Mouse (Mus musculus) liver, embryonic 13.5 days (tissue): ENCODE results near the gene Ppig. TPM values are rescaled to one million over a fixed set of nuclear protein-coding genes. Genes with fewer than 3 reads are reported as not detected.
A peak's percentile ranks its signal among the peaks of the same experiment; 100 is the strongest.
"Not testable (repeated sequence)": the region's sequence is repeated elsewhere in the genome, so short reads cannot be mapped to it uniquely, and the experiment has no call there.

ENCODE experiments used
- ATAC-seq: fragments of 200-750 bp; cut with Nextera tagmentation; 2 replicates; pipeline ENCODE4 v1.8.0; 2017; ENCODE audit warnings: low read depth, mild to moderate bottlenecking, moderate number of reproducible peaks, moderate library complexity
- DNase-seq: peaks from one replicate; pipeline ENCODE4 v3.0.0; 2022
- H3K27ac ChIP-seq: fragments of 300-500 bp; sonication (generic); 2 replicates; pipeline ENCODE4 v1.5.1; 2015; ENCODE audit warnings: moderate library complexity, mild to moderate bottlenecking, inconsistent platforms
- H3K27me3 ChIP-seq: fragments of 300-500 bp; sonication (generic); 2 replicates; pipeline ENCODE4 v1.6.1; 2015; ENCODE audit warnings: mild to moderate bottlenecking, inconsistent platforms
- H3K36me3 ChIP-seq: fragments of 300-500 bp; sonication (generic); 2 replicates; pipeline ENCODE4 v1.6.1; 2015; ENCODE audit warnings: mild to moderate bottlenecking, inconsistent platforms
- H3K4me1 ChIP-seq: fragments of 300-500 bp; sonication (generic); replicated peaks from 2 replicates; pipeline ENCODE4 v1.6.1; 2015; ENCODE audit warnings: inconsistent platforms
- H3K4me2 ChIP-seq: fragments of 300-500 bp; sonication (generic); 2 replicates; pipeline ENCODE4 v1.6.1; 2015; ENCODE audit warnings: inconsistent platforms, mild to moderate bottlenecking, moderate library complexity
- H3K4me3 ChIP-seq: fragments of 300-500 bp; sonication (generic); replicated peaks from 2 replicates; pipeline ENCODE4 v1.5.1; 2015; ENCODE audit warnings: mild to moderate bottlenecking, inconsistent platforms
- H3K9ac ChIP-seq: fragments of 300-500 bp; sonication (generic); 2 replicates; pipeline ENCODE4 v1.6.1; 2015; ENCODE audit warnings: mild to moderate bottlenecking, inconsistent platforms
- H3K9me3 ChIP-seq: fragments of 300-500 bp; sonication (generic); replicated peaks from 2 replicates; pipeline ENCODE4 v1.6.1; 2016; ENCODE audit warnings: inconsistent platforms
- WGBS: fragments of 180-500 bp; shearing (Covaris S2); methylation state at CpG from one replicate; pipeline ENCODE4 v1.1.7; 2015; ENCODE audit not compliant: insufficient replicate concordance; 5-methylcytosine and 5-hydroxymethylcytosine counted together
- polyA plus RNA-seq: library from polyadenylated mRNA; unstranded; fragments of >200 nt; fragmentation: Nextera tagmentation; extraction: Ambion mirVana; gene quantifications from 2 replicates; pipeline ENCODE4 v1.2.1, GENCODE M21; 2015

The Ppig gene
- polyA plus RNA-seq = 79.7 and 100 TPM in 2 replicates

GRCm38 (mm10) chr2:69722273-69722649 lies at the start of gene Ppig:
Gene Ppig (plus strand): TSS chr2:69722545.
- WGBS = 4% methylated on average over 12 of the region's 12 CpGs
- Histone ChIP-seq H3K27me3 (peaks cover 19% of the 10 kb centered on the region), H3K4me2 (peak within 1 kb of the TSS; percentile 83), H3K36me3 (no peaks in the 10 kb centered on the region; the same call in 1 of the 2 replicates), H3K4me3 (peak within 1 kb of the TSS; percentile 96), H3K9me3 (no peaks in the 10 kb centered on the region), H3K27ac (peak within 1 kb of the TSS; percentile 84), H3K9ac (peak within 1 kb of the TSS; percentile 94), H3K4me1 (peaks cover 26% of the 10 kb centered on the region)
- no peak for ATAC-seq
- no peak for DNase-seq

DNA sequence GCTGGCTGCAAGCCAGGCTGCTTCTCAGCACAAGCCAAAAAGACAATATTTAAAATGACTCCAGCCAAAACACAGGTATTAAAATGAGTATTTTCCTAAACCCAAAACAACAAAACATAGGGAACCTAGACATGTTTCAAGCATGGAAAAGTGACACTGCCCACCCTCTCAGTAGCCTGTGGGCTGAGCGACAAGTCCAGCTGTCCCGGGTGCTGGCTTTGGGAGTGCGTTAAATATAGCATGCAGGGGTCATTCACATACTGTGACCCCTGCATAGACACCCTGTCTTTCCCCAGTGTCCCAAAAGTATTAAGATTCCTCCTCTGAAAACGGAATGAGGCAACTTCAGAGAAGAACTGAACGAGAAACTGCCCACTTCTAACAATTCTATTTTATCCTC lies 48.6 kb upstream of the Ppig start:
- Histone ChIP-seq H3K36me3 (no peaks in the 10 kb centered on the region), H3K4me1 (no peaks in the 10 kb centered on the region), H3K27me3 (no peaks in the 10 kb centered on the region), H3K9ac (no peak overlapping the region), H3K27ac (no peak overlapping the region), H3K9me3 (no peaks in the 10 kb centered on the region), H3K4me3 (no peak overlapping the region), H3K4me2 (no peak overlapping the region)
- 64% methylated on average over 5 of the region's 5 CpGs for WGBS
- DNase-seq (no peak), ATAC-seq (no peak)

DNA sequence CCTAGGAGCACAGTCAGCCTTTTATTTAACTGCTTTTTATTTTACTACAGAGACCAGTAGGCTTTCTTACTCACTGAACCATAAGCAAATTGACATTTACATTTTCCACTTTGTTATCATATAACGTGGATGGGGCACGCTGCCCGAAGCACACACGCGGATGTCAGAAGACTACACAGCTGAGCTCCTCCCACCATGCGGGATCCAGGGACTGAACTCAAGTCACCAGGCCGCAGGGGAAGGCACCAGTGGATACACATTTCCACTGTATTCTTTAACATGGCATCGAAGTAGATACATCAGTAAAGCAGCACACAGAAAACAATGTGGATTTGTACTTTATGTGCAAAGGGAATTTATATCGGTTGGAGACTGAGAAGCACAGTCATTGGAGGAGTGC lies 47.1 kb upstream of the Ppig start:
- Histone ChIP-seq H3K4me1 (no peaks in the 10 kb centered on the region), H3K27ac (no peak overlapping the region), H3K27me3 (no peaks in the 10 kb centered on the region), H3K9me3 (no peaks in the 10 kb centered on the region), H3K9ac (no peak overlapping the region), H3K36me3 (no peaks in the 10 kb centered on the region), H3K4me2 (no peak overlapping the region), H3K4me3 (no peak overlapping the region)
- DNase-seq (no peak), ATAC-seq (no peak)
- 82% methylated on average over 9 of the region's 9 CpGs for WGBS

GRCm38 (mm10) chr2:69676713-69677112 lies 45.6 kb upstream of the Ppig start:
- H3K27me3 ChIP-seq = no peaks in the 10 kb centered on the region
- no peak overlapping the region for H3K4me2 ChIP-seq
- no peak for DNase-seq
- WGBS = 21% methylated on average over 2 of the region's 2 CpGs
- no peak overlapping the region for H3K4me3 ChIP-seq
- H3K9me3 ChIP-seq = no peaks in the 10 kb centered on the region
- H3K9ac ChIP-seq = no peak overlapping the region
- no peaks in the 10 kb centered on the region for H3K4me1 ChIP-seq
- no peak for ATAC-seq
- H3K36me3 ChIP-seq = no peaks in the 10 kb centered on the region
- no peak overlapping the region for H3K27ac ChIP-seq

- not testable (repeated sequence) for H3K36me3 ChIP-seq, H3K27me3 ChIP-seq, H3K9me3 ChIP-seq, H3K4me2 ChIP-seq, DNase-seq, H3K4me1 ChIP-seq, H3K4me3 ChIP-seq, H3K9ac ChIP-seq, H3K27ac ChIP-seq, ATAC-seq
- WGBS = 48% methylated on average over 2 of the region's 2 CpGs
Observed at GRCm38 (mm10) chr2:69677215-69677614, 45.1 kb upstream of the Ppig start.

DNA sequence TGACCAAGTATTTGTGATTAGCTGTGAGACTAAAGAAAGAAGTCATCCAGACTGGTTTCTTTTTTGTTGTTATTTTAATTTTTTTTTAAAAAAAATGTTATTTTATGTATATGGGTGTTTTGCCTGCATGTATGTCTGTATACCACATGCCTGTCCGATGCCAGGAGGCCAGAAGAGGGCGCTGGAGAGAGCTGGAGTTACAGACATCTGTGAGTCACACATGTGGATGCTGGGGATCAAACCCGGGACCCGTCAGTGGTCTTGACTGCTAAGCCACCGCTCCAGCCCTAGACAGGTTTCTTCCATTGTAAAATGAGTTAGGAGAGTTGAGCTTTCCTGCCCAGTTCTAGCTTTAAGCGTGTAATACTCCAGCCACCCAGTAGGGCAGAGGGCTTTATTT lies 42.4 kb upstream of the Ppig start:
- Histone ChIP-seq H3K36me3 (no peaks in the 10 kb centered on the region), H3K4me3 (no peak overlapping the region), H3K4me1 (no peaks in the 10 kb centered on the region), H3K9ac (no peak overlapping the region), H3K9me3 (no peaks in the 10 kb centered on the region), H3K4me2 (no peak overlapping the region), H3K27ac (no peak overlapping the region), H3K27me3 (no peaks in the 10 kb centered on the region)
- DNase-seq = peak; percentile 18
- 56% methylated on average over 6 of the region's 6 CpGs for WGBS
- ATAC-seq = no peak

- no peaks in the 10 kb centered on the region for H3K36me3 ChIP-seq
- 71% methylated on average over 4 of the region's 4 CpGs for WGBS
- no peak for DNase-seq
- ATAC-seq = no peak
- no peak overlapping the region for H3K27ac ChIP-seq
- no peak overlapping the region for H3K4me2 ChIP-seq
- H3K9ac ChIP-seq = no peak overlapping the region
- no peaks in the 10 kb centered on the region for H3K9me3 ChIP-seq
- H3K4me3 ChIP-seq = no peak overlapping the region
- no peaks in the 10 kb centered on the region for H3K4me1 ChIP-seq
- no peaks in the 10 kb centered on the region for H3K27me3 ChIP-seq
Observed at GRCm38 (mm10) chr2:69681931-69682330, 40.4 kb upstream of the Ppig start.

DNA sequence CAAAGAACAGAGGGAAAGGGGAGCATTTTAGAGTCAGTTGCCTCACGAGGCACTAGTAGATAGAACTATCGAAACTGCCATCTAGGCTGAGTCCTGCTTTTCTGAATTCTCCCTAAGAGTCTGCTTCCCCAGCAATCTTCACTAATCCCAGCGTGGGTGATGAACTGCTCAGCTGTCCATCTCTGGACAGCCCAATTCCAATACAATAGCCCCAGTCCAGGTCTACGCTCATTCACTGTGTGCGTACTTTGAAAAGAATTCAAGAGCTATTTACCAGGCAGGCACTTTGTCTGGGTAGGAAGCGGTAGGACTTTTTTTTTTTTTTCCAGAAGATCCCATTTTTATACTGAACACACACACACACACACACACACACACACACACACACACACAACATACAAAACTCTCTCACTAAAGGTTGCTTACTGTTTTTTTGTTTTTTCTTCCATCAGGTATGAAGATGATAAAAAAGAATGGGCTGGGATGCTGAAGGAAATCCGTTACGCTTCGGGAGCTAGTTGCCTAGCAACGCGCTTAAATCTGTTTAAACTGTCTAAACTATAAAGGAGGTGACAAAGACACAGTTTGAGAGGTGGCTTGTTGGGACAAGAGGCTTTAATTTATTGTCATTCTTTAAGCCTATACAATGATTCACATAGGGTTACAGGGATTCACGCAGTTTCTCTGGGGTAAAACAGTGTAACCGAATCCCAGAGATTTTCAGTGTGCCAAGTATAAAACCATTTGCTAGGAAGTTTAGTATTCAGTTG lies 39.1 kb upstream of the Ppig start:
- no peaks in the 10 kb centered on the region for H3K9me3 ChIP-seq
- H3K9ac ChIP-seq = no peak overlapping the region
- DNase-seq (no peak), ATAC-seq (no peak)
- H3K27me3 ChIP-seq = no peaks in the 10 kb centered on the region
- H3K4me1 ChIP-seq = no peaks in the 10 kb centered on the region
- no peak overlapping the region for H3K27ac ChIP-seq
- no peak overlapping the region for H3K4me2 ChIP-seq
- no peak overlapping the region for H3K4me3 ChIP-seq
- WGBS = 84% methylated on average over 13 of the region's 13 CpGs
- H3K36me3 ChIP-seq = no peaks in the 10 kb centered on the region; the same call in 1 of the 2 replicates

GRCm38 (mm10) chr2:69684488-69684887 lies 37.9 kb upstream of the Ppig start:
- 71% methylated on average over 3 of the region's 3 CpGs for WGBS
- Histone ChIP-seq H3K4me3 (no peak overlapping the region), H3K4me1 (no peaks in the 10 kb centered on the region), H3K27me3 (no peaks in the 10 kb centered on the region), H3K27ac (no peak overlapping the region), H3K9ac (no peak overlapping the region), H3K9me3 (no peaks in the 10 kb centered on the region), H3K4me2 (no peak overlapping the region), H3K36me3 (peaks cover 6% of the 10 kb centered on the region)
- ATAC-seq (no peak), DNase-seq (no peak)

DNA sequence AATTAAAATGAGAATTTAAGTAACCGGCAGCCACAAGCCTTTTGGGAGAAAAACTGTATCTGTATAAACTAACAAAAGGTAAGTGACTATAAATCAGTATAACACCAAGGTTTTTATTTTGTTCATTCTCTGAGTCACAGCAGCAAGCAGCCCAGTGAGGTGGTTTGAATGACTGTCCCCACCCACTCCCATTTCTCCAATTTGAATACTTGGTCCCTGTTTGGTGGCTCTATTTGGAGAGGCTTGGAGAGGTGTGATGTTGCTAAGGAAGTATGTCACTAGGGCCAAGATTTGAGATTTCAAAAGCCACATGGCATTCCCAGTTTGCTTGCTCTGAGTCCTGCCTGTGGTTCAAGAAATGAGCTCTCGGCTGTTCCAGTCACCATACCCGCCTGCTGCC lies 32.1 kb upstream of the Ppig start:
- no peaks in the 10 kb centered on the region for H3K9me3 ChIP-seq
- H3K4me2 ChIP-seq = no peak overlapping the region
- no peak overlapping the region for H3K9ac ChIP-seq
- no peak for DNase-seq
- H3K36me3 ChIP-seq = peaks cover 41% of the 10 kb centered on the region
- no peak overlapping the region for H3K4me3 ChIP-seq
- no peaks in the 10 kb centered on the region for H3K27me3 ChIP-seq
- H3K4me1 ChIP-seq = no peaks in the 10 kb centered on the region
- no peak overlapping the region for H3K27ac ChIP-seq
- ATAC-seq = no peak
- WGBS = 82% methylated on average over 3 of the region's 3 CpGs

GRCm38 (mm10) chr2:69690843-69691242 lies 31.5 kb upstream of the Ppig start:
- Histone ChIP-seq H3K4me3 (no peak overlapping the region), H3K9me3 (no peaks in the 10 kb centered on the region), H3K4me2 (no peak overlapping the region), H3K27me3 (no peaks in the 10 kb centered on the region), H3K27ac (no peak overlapping the region), H3K36me3 (peaks cover 41% of the 10 kb centered on the region), H3K9ac (no peak overlapping the region), H3K4me1 (no peaks in the 10 kb centered on the region)
- ATAC-seq = no peak
- no peak for DNase-seq
- 84% methylated on average over 6 of the region's 6 CpGs for WGBS

DNA sequence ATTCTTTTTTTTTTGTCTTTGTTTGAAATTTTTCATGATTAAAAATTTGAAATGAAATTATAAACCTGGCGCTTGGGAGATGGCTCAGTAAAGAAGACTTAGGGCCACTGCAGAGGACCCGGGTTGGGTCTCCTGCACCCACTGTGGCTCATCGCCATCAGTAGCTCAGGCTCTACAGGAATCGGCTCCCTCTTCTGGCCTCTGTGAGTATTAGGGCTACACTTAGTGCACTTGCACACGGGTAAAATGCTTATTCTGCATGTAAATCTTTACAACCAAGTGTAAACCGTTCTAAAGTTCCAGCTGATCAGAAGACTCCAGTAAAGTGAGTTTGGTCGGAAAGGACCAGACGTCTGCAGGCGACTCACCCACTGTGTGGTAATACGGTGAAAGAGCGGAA lies 28.8 kb upstream of the Ppig start:
- ATAC-seq (no peak), DNase-seq (no peak)
- Histone ChIP-seq H3K9ac (no peak overlapping the region), H3K27me3 (no peaks in the 10 kb centered on the region), H3K27ac (no peak overlapping the region), H3K9me3 (no peaks in the 10 kb centered on the region), H3K4me1 (no peaks in the 10 kb centered on the region), H3K4me2 (no peak overlapping the region), H3K36me3 (peaks cover 43% of the 10 kb centered on the region), H3K4me3 (no peak overlapping the region)
- 81% methylated on average over 11 of the region's 11 CpGs for WGBS
